Mouse (Mus musculus): ENCODE measurements around the gene Ing3. TPM values are rescaled to one million over a fixed set of nuclear protein-coding genes. Genes with fewer than 3 reads are reported as not detected.

The Ing3 gene
- polyA plus RNA-seq, 1 experiment, result 6.9 TPM

DNA sequence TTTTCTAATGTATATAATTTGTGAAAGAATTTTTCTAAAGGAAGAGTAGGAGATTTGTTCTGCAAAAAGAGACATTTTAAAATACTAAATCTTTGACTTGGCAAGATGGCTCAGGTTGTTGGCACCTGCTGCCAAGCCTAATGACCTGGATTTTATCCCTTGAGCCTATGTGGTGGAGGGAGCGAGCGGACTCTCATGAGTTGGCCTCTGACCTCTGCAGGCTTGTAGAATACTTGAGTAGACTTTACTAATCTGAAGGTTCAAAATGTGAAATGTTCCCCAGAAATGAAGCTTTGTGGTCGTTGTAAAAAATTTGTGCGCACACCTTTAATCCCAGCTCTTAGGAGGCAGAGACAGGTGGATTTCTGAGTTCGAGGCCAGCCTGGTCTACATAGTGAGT, 10.5 kb downstream of the Ing3 start:
- Histone ChIP-seq H3K4me1 (peaks cover 60% of the 10 kb centered on the region), H3K9me3 (no peaks in the 10 kb centered on the region; the same call in 1 of the 2 replicates), H3K4me3 (replicated peaks) (no peak overlapping the region), H3K27me3 (replicated peaks) (no peaks in the 10 kb centered on the region), H3K36me3 (replicated peaks; ENCODE audit: low read length) (peaks cover 54% of the 10 kb centered on the region)
- TF ChIP-seq FLI1 (IDR thresholded peaks at IDR 0.05; ENCODE audit: low read length) (no peak), GATA1 (IDR thresholded peaks at IDR 0.05; ENCODE audit: borderline replicate concordance, low read length) (no peak)

DNA sequence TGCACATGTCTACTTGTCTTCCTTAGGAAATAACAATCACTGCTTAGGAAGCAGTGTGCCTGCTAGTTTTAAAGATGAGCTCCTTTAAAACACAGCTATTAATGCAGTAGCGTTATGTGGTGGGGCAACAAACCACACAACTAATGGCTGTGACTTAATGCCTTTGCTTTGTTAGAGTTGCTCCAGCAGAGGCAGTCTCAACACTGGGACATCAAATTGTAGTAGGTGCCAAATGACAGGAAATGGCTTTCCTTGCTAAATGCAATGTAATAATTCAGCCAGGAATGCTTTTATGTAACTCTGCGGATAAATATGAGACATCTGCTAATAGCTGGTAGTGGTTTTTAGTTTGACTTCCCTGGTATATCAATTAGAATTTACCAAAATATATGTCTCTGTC, 28.2 kb downstream of the Ing3 start:
- peaks cover 18% of the 10 kb centered on the region for H3K4me1 ChIP-seq
- no peak overlapping the region for H3K4me3 ChIP-seq (replicated peaks)
- no peaks in the 10 kb centered on the region for H3K27me3 ChIP-seq (replicated peaks)
- TF ChIP-seq FLI1 (IDR thresholded peaks at IDR 0.05; ENCODE audit: low read length), result no peak
- no peak for TF ChIP-seq GATA1 (IDR thresholded peaks at IDR 0.05; ENCODE audit: borderline replicate concordance, low read length)
- peaks cover 36% of the 10 kb centered on the region for H3K36me3 ChIP-seq (replicated peaks; ENCODE audit: low read length)
- no peaks in the 10 kb centered on the region for H3K9me3 ChIP-seq

DNA sequence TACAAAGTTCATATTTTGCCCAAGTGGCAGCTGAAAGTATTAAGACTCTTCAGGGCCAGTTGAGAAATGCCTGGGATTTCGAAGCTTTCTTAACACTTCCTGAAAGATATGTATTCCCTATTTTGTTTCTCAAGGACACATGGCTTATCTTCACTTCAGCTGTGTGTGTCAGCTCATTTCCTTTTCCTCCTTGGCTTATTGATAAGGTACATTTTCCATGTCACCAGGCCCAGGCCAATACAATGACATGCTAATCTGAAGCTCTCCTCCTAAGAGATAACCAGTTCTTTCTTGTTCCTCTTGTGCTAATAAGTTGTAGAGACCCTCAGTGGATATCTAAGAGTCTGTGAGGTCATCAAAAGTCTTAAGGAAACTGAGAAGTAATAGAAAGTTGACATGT, 31.7 kb downstream of the Ing3 start:
- H3K27me3 ChIP-seq (replicated peaks), result peaks cover 12% of the 10 kb centered on the region

GRCm38 (mm10) chr6:21984990-21985731, 35.8 kb downstream of the Ing3 start:
- no peak for TF ChIP-seq GATA1 (IDR thresholded peaks at IDR 0.05; ENCODE audit: borderline replicate concordance, low read length)
- no peak for TF ChIP-seq FLI1 (IDR thresholded peaks at IDR 0.05; ENCODE audit: low read length)
- Histone ChIP-seq H3K36me3 (replicated peaks; ENCODE audit: low read length) (no peaks in the 10 kb centered on the region), H3K4me3 (replicated peaks) (peak overlapping the region; percentile 91), H3K9me3 (no peaks in the 10 kb centered on the region), H3K4me1 (peaks cover 31% of the 10 kb centered on the region), H3K27me3 (replicated peaks) (peaks cover 31% of the 10 kb centered on the region)

More for the DNA sequence above, 31.7 kb downstream of the Ing3 start:
- peaks cover 5% of the 10 kb centered on the region for H3K36me3 ChIP-seq (replicated peaks; ENCODE audit: low read length)
- H3K9me3 ChIP-seq, result no peaks in the 10 kb centered on the region
- no peak overlapping the region for H3K4me3 ChIP-seq (replicated peaks)
- TF ChIP-seq GATA1 (IDR thresholded peaks at IDR 0.05; ENCODE audit: borderline replicate concordance, low read length), result no peak
- no peak for TF ChIP-seq FLI1 (IDR thresholded peaks at IDR 0.05; ENCODE audit: low read length)
- peaks cover 25% of the 10 kb centered on the region for H3K4me1 ChIP-seq

GRCm38 (mm10) chr6:21985732-21986540, 36.6 kb downstream of the Ing3 start, which contains the start of gene Cped1:
Gene Cped1, plus strand, starts transcription at chr6:21985916.
- no peaks in the 10 kb centered on the region for H3K36me3 ChIP-seq (replicated peaks; ENCODE audit: low read length)
- peaks cover 31% of the 10 kb centered on the region for H3K27me3 ChIP-seq (replicated peaks)
- TF ChIP-seq GATA1 (IDR thresholded peaks at IDR 0.05; ENCODE audit: borderline replicate concordance, low read length) (no peak), FLI1 (IDR thresholded peaks at IDR 0.05; ENCODE audit: low read length) (no peak)
- H3K9me3 ChIP-seq, result no peaks in the 10 kb centered on the region
- peak within 1 kb of the TSS; percentile 91 for H3K4me3 ChIP-seq (replicated peaks)
- peaks cover 31% of the 10 kb centered on the region for H3K4me1 ChIP-seq

GRCm38 (mm10) chr6:21986660-21987331, 37.4 kb downstream of the Ing3 start:
- H3K4me3 ChIP-seq (replicated peaks), result peak overlapping the region; percentile 91
- TF ChIP-seq FLI1 (IDR thresholded peaks at IDR 0.05; ENCODE audit: low read length) (no peak), GATA1 (IDR thresholded peaks at IDR 0.05; ENCODE audit: borderline replicate concordance, low read length) (no peak)
- peaks cover 31% of the 10 kb centered on the region for H3K27me3 ChIP-seq (replicated peaks)
- peaks cover 22% of the 10 kb centered on the region for H3K4me1 ChIP-seq
- H3K36me3 ChIP-seq (replicated peaks; ENCODE audit: low read length), result no peaks in the 10 kb centered on the region
- H3K9me3 ChIP-seq, result no peaks in the 10 kb centered on the region

DNA sequence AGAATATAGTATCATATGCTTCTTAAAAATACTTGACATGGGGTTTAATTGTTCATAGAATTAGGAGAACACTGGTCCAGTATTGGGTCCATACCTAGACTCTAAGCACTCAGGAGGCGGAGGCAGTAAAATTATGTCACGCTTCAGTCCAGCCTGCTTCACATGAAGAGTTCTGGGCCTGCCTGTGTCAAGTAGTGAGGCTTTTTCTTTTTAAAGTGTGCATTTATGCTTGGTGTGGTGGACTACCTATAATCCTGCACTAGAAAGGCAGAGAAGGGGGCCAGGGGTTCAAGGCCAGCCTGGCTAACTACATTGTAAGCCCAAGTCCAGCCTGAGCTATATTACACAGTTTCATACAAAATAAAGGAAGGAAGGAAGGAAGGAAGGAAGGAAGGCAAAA, 38.2 kb downstream of the Ing3 start:
- Histone ChIP-seq H3K4me3 (replicated peaks) (no peak overlapping the region), H3K27me3 (replicated peaks) (peaks cover 31% of the 10 kb centered on the region), H3K36me3 (replicated peaks; ENCODE audit: low read length) (no peaks in the 10 kb centered on the region), H3K9me3 (no peaks in the 10 kb centered on the region), H3K4me1 (peaks cover 22% of the 10 kb centered on the region)
- TF ChIP-seq FLI1 (IDR thresholded peaks at IDR 0.05; ENCODE audit: low read length) (no peak), GATA1 (IDR thresholded peaks at IDR 0.05; ENCODE audit: borderline replicate concordance, low read length) (no peak)

GRCm38 (mm10) chr6:21988296-21988695, 38.9 kb downstream of the Ing3 start:
- Histone ChIP-seq H3K4me1 (peaks cover 22% of the 10 kb centered on the region), H3K27me3 (replicated peaks) (peaks cover 31% of the 10 kb centered on the region), H3K36me3 (replicated peaks; ENCODE audit: low read length) (no peaks in the 10 kb centered on the region), H3K9me3 (no peaks in the 10 kb centered on the region), H3K4me3 (replicated peaks) (no peak overlapping the region)
- TF ChIP-seq FLI1 (IDR thresholded peaks at IDR 0.05; ENCODE audit: low read length) (no peak), GATA1 (IDR thresholded peaks at IDR 0.05; ENCODE audit: borderline replicate concordance, low read length) (no peak)

GRCm38 (mm10) chr6:21989081-21989480, 39.7 kb downstream of the Ing3 start:
- no peaks in the 10 kb centered on the region for H3K9me3 ChIP-seq
- H3K36me3 ChIP-seq (replicated peaks; ENCODE audit: low read length), result no peaks in the 10 kb centered on the region
- no peak for TF ChIP-seq GATA1 (IDR thresholded peaks at IDR 0.05; ENCODE audit: borderline replicate concordance, low read length)
- TF ChIP-seq FLI1 (IDR thresholded peaks at IDR 0.05; ENCODE audit: low read length), result no peak
- no peak overlapping the region for H3K4me3 ChIP-seq (replicated peaks)
- peaks cover 22% of the 10 kb centered on the region for H3K4me1 ChIP-seq
- H3K27me3 ChIP-seq (replicated peaks), result peaks cover 27% of the 10 kb centered on the region

Data from megakaryocyte, embryonic 14.5 days (primary cell).